Mouse (Mus musculus) lung, postnatal 0 days (tissue): ENCODE results near the gene Atp2c1.

Experiments used
- CTCF ChIP-seq: IDR thresholded peaks from 2 replicates; pipeline ENCODE4 v1.5.1; 2016; ENCODE audit warnings: antibody characterized with exemption, mild to moderate bottlenecking
- EP300 ChIP-seq: IDR thresholded peaks from 2 replicates; pipeline ENCODE4 v1.6.1; 2016; ENCODE audit warnings: antibody characterized with exemption, mild to moderate bottlenecking, control low read depth

- TF ChIP-seq CTCF: no peak
- TF ChIP-seq EP300: no peak
Measured at GRCm38 (mm10) chr9:105482715-105483510, 44.2 kb downstream of the Atp2c1 start.
